Mouse (Mus musculus) stomach, embryonic 14.5 days (tissue): ENCODE data around the gene Ctrc. TPM values are rescaled to one million over a fixed set of nuclear protein-coding genes. Genes with fewer than 3 reads are reported as not detected.

ENCODE experiments used
- ATAC-seq: fragments of 200-750 bp; cut with Nextera tagmentation; 2 replicates; pipeline ENCODE4 v1.8.0; 2017; ENCODE audit warnings: low read depth, moderate TSS enrichment; ENCODE audit not compliant: insufficient number of reproducible peaks, insufficient read depth, low FRiP score
- H3K27ac ChIP-seq: fragments of 300-500 bp; sonication (generic); 2 replicates; pipeline ENCODE4 v1.5.1; 2014; ENCODE audit warnings: mild to moderate bottlenecking, low read length, moderate library complexity, mixed read lengths
- H3K27me3 ChIP-seq: fragments of 300-500 bp; sonication (generic); 2 replicates; pipeline ENCODE4 v1.6.1; 2014; ENCODE audit warnings: low read length, control low read depth, mixed read lengths; ENCODE audit not compliant: control insufficient read depth, insufficient read depth
- H3K36me3 ChIP-seq: fragments of 300-500 bp; sonication (generic); 2 replicates; pipeline ENCODE4 v1.6.1; 2014; ENCODE audit warnings: mild to moderate bottlenecking, control low read depth, low read length, moderate library complexity, mixed read lengths; ENCODE audit not compliant: control insufficient read depth, insufficient read depth
- H3K4me1 ChIP-seq: fragments of 300-500 bp; sonication (generic); 2 replicates; pipeline ENCODE4 v1.6.1; 2014; ENCODE audit warnings: low read length, control low read depth, mixed read lengths; ENCODE audit not compliant: control insufficient read depth, insufficient read depth
- H3K4me2 ChIP-seq: fragments of 300-500 bp; sonication (generic); replicated peaks from 2 replicates; pipeline ENCODE4 v1.6.1; 2014; ENCODE audit warnings: low read depth, low read length, control low read depth
- H3K4me3 ChIP-seq: fragments of 300-500 bp; sonication (generic); 2 replicates; pipeline ENCODE4 v1.5.1; 2014; ENCODE audit warnings: low read depth, low read length, control low read depth
- H3K9ac ChIP-seq: fragments of 300-500 bp; sonication (generic); replicated peaks from 2 replicates; pipeline ENCODE4 v1.6.1; 2014; ENCODE audit warnings: low read depth, mild to moderate bottlenecking, control low read depth, low read length, moderate library complexity, mixed read lengths
- H3K9me3 ChIP-seq: fragments of 300-500 bp; sonication (generic); 2 replicates; pipeline ENCODE4 v1.6.1; 2016; ENCODE audit warnings: low read depth, low read length, control low read depth; ENCODE audit not compliant: control insufficient read depth
- WGBS: fragments of 180-500 bp; shearing (Covaris S2); extraction: QIAGEN DNeasy Blood & Tissue Kit; methylation state at CpG from one replicate; pipeline ENCODE4 v1.1.7; 2014; 5-methylcytosine and 5-hydroxymethylcytosine counted together
- polyA plus RNA-seq: library from polyadenylated mRNA; unstranded; fragments of >200 nt; fragmentation: Nextera tagmentation; extraction: Ambion mirVana; gene quantifications from 2 replicates; pipeline ENCODE4 v1.2.1, GENCODE M21; 2014

Ctrc gene
- polyA plus RNA-seq, 1 experiment from 2014 or later, result not detected

DNA sequence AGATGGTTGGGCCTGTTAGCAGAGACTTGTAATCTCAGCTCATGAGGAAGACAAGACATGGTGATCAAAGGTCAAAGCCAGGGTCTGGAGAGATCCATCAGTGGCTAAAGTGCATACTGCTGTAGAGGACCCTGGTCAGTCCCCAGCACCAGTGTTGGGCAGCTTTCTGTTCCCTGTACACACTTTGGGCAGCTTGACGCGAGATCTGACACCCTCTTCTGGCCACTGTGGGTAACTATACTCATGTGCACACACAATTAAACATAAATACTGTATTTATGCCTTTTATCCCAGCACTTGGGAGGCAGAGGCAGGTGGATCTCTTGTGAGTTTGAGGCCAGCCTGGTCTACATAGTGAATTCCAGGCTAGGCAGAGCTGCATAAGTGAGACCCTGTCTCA lies 35.2 kb downstream of the Ctrc start:
- WGBS, result 97% methylated on average over 2 of the region's 2 CpGs
- Histone ChIP-seq H3K36me3 (peaks cover 61% of the 10 kb centered on the region), H3K4me1 (no peaks in the 10 kb centered on the region), H3K4me3 (no peak overlapping the region), H3K9me3 (no peaks in the 10 kb centered on the region), H3K27me3 (no peaks in the 10 kb centered on the region), H3K9ac (no peak overlapping the region), H3K27ac (no peak overlapping the region), H3K4me2 (no peak overlapping the region)
- ATAC-seq, result no peak

DNA sequence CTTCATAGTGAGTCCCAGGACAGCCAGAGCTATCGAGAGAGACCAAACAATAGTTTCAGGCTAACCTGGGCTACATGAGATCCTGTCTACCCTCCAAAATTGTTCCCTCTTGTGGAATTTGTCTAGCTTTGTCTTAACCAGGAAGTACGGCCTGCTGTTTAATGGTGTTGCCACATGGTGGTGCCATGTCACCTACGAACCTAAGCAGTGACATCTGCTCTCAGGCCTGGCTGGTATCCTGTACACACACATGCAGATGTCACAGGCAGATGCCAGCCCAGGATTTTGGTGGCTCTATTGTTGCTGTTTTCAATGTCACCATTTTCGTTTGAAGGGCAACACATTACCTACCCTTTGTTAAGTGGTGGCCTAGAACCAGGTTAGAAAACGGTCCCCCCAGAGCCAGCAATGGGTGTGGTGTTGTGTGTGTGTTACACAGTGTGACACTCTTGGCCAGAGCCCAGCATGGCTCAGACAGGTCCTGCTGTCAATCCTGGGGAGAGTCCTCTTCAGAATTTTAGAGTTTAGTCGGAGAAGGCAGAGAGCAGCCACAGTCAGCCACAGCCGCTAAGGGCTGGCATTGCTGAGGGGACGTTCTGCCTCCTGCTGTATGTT lies 36.2 kb downstream of the Ctrc start:
- Histone ChIP-seq H3K27ac (no peak overlapping the region), H3K9me3 (no peaks in the 10 kb centered on the region), H3K4me1 (no peaks in the 10 kb centered on the region), H3K4me3 (no peak overlapping the region), H3K27me3 (no peaks in the 10 kb centered on the region), H3K36me3 (peaks cover 72% of the 10 kb centered on the region), H3K4me2 (no peak overlapping the region), H3K9ac (no peak overlapping the region)
- 80% methylated on average over 8 of the region's 8 CpGs for WGBS
- 0 out of 2 replicates have a peak, but pooled peaks have one; percentile 17 for ATAC-seq

DNA sequence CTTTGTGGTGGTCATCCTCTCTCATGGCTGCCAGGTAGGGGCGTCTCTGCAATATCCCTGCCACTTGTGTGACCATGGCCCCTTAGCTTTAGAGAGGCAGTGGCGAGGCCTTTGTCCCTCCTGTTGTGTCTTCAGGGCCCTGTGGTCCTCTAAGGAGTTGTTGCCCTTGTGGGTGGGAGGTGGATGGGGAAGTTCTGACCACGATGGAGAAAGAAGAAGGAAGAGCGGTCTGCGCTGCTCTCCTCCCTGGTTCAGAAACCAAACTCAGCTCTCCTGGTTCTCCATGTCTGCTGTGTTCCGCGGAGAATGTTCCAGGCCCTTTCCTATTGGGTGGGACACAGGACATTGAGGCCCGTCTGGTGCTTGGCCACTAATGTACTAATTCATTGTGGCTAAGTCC lies 40.3 kb downstream of the Ctrc start:
- no peaks in the 10 kb centered on the region for H3K9me3 ChIP-seq
- H3K36me3 ChIP-seq, result peaks cover 46% of the 10 kb centered on the region
- H3K27me3 ChIP-seq, result no peaks in the 10 kb centered on the region
- 95% methylated on average over 8 of the region's 8 CpGs for WGBS
- no peak overlapping the region for H3K4me2 ChIP-seq
- no peak overlapping the region for H3K9ac ChIP-seq
- no peak for ATAC-seq
- no peak overlapping the region for H3K27ac ChIP-seq
- H3K4me3 ChIP-seq, result no peak overlapping the region
- H3K4me1 ChIP-seq, result no peaks in the 10 kb centered on the region

DNA sequence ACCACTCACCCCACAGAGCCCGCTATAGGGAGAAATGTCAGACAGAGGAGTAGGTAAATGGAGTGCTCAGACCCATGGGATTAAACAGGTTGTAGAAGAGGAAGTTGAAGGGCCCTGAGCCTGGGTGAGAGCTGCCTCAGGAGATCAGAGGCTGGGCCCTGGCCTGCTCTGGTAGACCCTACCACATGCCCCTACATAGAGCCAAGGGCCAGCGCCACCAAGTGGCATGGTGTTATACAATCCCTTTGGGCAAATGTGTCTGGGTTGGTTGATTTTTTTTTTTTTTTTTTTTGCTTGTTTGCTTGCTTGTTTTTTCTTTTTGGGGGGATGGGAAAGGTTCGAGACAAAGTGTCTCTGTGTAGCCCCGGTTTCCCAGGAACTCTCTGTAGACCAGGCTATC lies 42.1 kb downstream of the Ctrc start:
- Histone ChIP-seq H3K27ac (no peak overlapping the region), H3K9ac (no peak overlapping the region), H3K4me2 (no peak overlapping the region), H3K4me1 (no peaks in the 10 kb centered on the region), H3K4me3 (no peak overlapping the region), H3K36me3 (peaks cover 35% of the 10 kb centered on the region), H3K27me3 (no peaks in the 10 kb centered on the region), H3K9me3 (no peaks in the 10 kb centered on the region)
- no peak for ATAC-seq
- 90% methylated on average over 4 of the region's 4 CpGs for WGBS

DNA sequence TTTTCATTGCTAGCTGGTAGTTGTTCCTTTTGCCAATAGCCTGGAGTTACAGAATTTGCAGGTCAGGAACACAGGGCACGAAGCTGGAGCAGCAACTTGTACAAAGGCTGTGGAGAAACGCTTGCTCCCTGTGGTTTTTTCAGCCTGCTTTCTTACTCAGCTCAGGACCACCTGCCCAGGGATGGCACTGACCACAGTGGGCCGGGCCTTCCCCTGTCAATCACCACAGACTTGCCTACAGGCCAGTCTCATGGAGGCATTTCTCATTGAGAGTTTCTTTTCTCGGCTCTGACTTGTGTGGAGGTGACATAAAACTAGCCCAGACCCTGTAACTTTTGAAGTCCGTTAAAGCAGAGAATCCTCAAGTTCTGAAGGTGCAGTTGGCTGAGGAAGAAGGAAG lies 48.6 kb downstream of the Ctrc start:
- no peak overlapping the region for H3K9ac ChIP-seq
- 91% methylated on average over 5 of the region's 5 CpGs for WGBS
- no peaks in the 10 kb centered on the region for H3K9me3 ChIP-seq
- no peak overlapping the region for H3K4me3 ChIP-seq
- H3K4me2 ChIP-seq, result no peak overlapping the region
- ATAC-seq, result no peak
- H3K4me1 ChIP-seq, result no peaks in the 10 kb centered on the region; the same call in 1 of the 2 replicates
- no peak overlapping the region for H3K27ac ChIP-seq
- H3K27me3 ChIP-seq, result no peaks in the 10 kb centered on the region
- peaks cover 4% of the 10 kb centered on the region; the same call in 1 of the 2 replicates for H3K36me3 ChIP-seq

DNA sequence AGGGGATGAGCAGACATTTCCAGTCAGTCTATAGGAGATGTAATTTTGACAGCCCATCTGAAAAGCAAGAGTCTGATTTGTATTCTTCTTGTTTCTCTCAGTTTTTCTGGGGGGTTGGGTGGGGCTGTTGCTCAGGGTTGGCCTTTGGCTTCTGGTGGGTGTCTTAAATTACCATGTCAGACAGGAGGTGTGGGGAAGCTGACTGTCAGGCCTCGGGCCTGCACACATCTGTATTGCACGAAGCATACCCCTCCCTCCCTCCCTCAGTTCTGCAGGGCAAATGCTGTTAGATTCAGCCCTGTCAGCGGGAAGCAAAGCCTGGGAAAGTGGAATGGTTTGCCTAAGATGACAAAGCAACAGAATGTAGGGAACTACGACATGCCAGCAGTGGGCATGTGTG lies 49.2 kb downstream of the Ctrc start:
- no peak overlapping the region for H3K27ac ChIP-seq
- H3K4me2 ChIP-seq, result no peak overlapping the region
- no peaks in the 10 kb centered on the region for H3K27me3 ChIP-seq
- H3K4me3 ChIP-seq, result no peak overlapping the region
- H3K9me3 ChIP-seq, result no peaks in the 10 kb centered on the region
- 85% methylated on average over 4 of the region's 4 CpGs for WGBS
- no peaks in the 10 kb centered on the region; the same call in 1 of the 2 replicates for H3K4me1 ChIP-seq
- no peak overlapping the region for H3K9ac ChIP-seq
- peaks cover 4% of the 10 kb centered on the region; the same call in 1 of the 2 replicates for H3K36me3 ChIP-seq
- ATAC-seq, result no peak

DNA sequence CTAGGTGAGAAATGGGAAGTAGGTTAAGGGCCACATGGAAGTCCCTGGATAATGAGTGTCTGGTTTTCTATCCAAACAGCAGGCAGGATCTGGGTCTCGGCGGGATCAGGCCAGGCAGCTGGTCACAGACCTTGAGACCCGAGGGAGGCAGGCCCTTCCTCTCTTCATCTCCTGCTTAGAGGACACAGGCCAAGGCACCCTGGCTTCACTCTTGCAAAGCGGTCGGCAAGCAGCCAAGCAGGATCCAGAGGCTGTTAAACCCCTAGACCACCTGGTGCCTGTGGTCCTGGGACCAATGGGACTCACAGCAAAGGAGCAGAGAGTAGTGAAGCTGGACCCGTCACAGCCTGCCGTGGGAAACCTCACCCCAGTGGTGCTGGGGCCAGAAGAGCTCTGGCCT lies 49.8 kb downstream of the Ctrc start:
- H3K4me1 ChIP-seq, result no peaks in the 10 kb centered on the region; the same call in 1 of the 2 replicates
- no peaks in the 10 kb centered on the region for H3K9me3 ChIP-seq
- no peaks in the 10 kb centered on the region for H3K27me3 ChIP-seq
- no peak overlapping the region for H3K9ac ChIP-seq
- peaks cover 4% of the 10 kb centered on the region; the same call in 1 of the 2 replicates for H3K36me3 ChIP-seq
- no peak overlapping the region for H3K27ac ChIP-seq
- H3K4me2 ChIP-seq, result no peak overlapping the region
- 79% methylated on average over 7 of the region's 7 CpGs for WGBS
- H3K4me3 ChIP-seq, result no peak overlapping the region
- no peak for ATAC-seq

DNA sequence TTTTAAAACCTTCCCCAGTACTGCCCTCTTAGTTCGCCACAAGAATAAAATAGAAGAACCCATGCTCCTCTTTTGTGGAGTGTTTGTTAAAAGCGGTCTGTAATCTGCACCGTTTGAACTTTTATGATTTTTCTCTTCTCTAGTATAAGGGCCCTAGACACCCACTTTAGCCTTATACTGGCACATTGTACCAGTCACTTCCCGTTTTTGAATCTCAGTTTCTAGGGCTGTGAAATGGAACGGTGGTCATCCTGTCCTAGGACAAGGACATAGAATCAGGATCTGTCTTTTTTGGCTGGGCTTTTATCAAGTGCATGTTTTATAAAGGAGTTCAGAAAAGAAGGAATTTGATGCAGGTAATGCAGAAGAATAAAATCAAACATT lies 52.0 kb downstream of the Ctrc start:
- no peak for ATAC-seq
- Histone ChIP-seq H3K36me3 (peaks cover 4% of the 10 kb centered on the region; the same call in 1 of the 2 replicates), H3K4me1 (peaks cover 5% of the 10 kb centered on the region; the same call in 1 of the 2 replicates), H3K27ac (peak overlapping the region; percentile 94), H3K9ac (peak overlapping the region; percentile 42), H3K4me2 (peak overlapping the region; percentile 58), H3K27me3 (no peaks in the 10 kb centered on the region), H3K4me3 (peak overlapping the region; percentile 63), H3K9me3 (no peaks in the 10 kb centered on the region)
- WGBS, result 11% methylated on average over 5 of the region's 5 CpGs
